Mouse (Mus musculus) gonadal fat pad, adult 2 months (tissue): ENCODE measurements at regions not wholly inside any gene's neighbourhood (a gene's known extent, or its start where the extent isn't known, plus 50 kb on each side); places are given as distances from the start of the nearest gene placed in this dataset.

ENCODE experiments used
- DNase-seq: peaks from one replicate; pipeline ENCODE4 v3.0.0-alpha.2; 2012; ENCODE audit warnings: low read depth

GRCm38 (mm10) chr9:32053886-32054615 is 61.9 kb upstream of the Arhgap32 start:
- DNase-seq: no peak

GRCm38 (mm10) chr9:32057427-32058115 is 58.4 kb upstream of the Arhgap32 start:
- no peak for DNase-seq

GRCm38 (mm10) chr9:32062740-32063139 is 53.2 kb upstream of the Arhgap32 start:
- DNase-seq: no peak

- no peak for DNase-seq
Observed at GRCm38 (mm10) chr9:32063541-32063940, 52.4 kb upstream of the Arhgap32 start.

GRCm38 (mm10) chr9:32064007-32064550 is 51.9 kb upstream of the Arhgap32 start:
- no peak for DNase-seq
